Mouse (Mus musculus) erythroblast, embryonic 14.5 days (primary cell): ENCODE data around the gene Micu2.

Source experiments
- GATA1 ChIP-seq: IDR thresholded peaks from 2 replicates; pipeline ENCODE4 v1.6.1; 2012; ENCODE audit warnings: low read length, inconsistent platforms, mixed read lengths
- TAL1 ChIP-seq: IDR thresholded peaks from 3 replicates; pipeline ENCODE4 v1.6.1; 2012; ENCODE audit warnings: low read length, inconsistent platforms, mixed read lengths

- TF ChIP-seq GATA1: no peak
- TF ChIP-seq TAL1: no peak
Observed at GRCm38 (mm10) chr14:57937297-57937696, 61.8 kb downstream of the Micu2 start.
